Comparison of ENCODE assay signal across 16 mouse cellular contexts in the genomic region with DNA sequence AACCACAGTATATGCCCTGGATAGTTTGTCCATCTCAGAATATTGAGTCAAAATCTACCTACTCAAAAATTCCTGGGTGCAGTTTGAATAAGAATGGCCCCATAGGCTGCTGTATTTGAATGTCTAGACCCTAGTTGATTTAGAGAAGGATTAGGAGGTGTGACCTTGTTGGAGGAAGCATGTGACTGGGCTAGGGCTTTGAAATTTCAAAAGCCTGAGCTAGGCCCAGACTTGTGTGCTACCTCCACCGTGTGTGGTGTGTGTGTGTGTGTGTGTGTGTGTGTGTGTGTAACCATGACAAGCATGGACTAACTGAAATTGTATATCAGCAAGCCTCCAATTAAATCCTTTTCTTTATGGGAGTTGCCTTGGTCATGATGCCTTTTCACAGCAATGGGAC. TPM values are rescaled to one million over a fixed set of nuclear protein-coding genes. Genes with fewer than 3 reads are reported as not detected.
DNase-seq lines count a peak whose midpoint lies in the region; ATAC-seq and TF ChIP-seq lines count a peak whose summit lies in the region.
"Had no signal": no experiment of that assay in that cellular context is flagged by ENCODE, and none has a peak within 500 bp of the region (broad histone marks: within the 10 kb centered on the region; RNA-seq: fewer than 3 reads in every experiment).

No protein-coding gene starts in this region.

- POLR2A ChIA-PET in Patski (lab: Charles Lee) = no interaction called here

- H3K4me3 ChIP-seq in forebrain, embryonic 13.5 days = no peak overlapping the region
- no peak overlapping the region for H3K4me3 ChIP-seq in forebrain, embryonic 12.5 days (replicated peaks)
- H3K4me3 ChIP-seq in lung, embryonic 15.5 days = no peak overlapping the region
- no peak overlapping the region for H3K4me3 ChIP-seq in hindbrain, postnatal 0 days (ENCODE audit: low read length)
- H3K4me3 ChIP-seq: hindbrain, embryonic 15.5 days had no signal

- no peak overlapping the region for H3K27ac ChIP-seq in forebrain, embryonic 13.5 days
- H3K27ac ChIP-seq in forebrain, embryonic 12.5 days = no peak overlapping the region
- H3K27ac ChIP-seq in lung, embryonic 15.5 days = no peak overlapping the region
- H3K27ac ChIP-seq in hindbrain, postnatal 0 days = no peak overlapping the region
- H3K27ac ChIP-seq: hindbrain, embryonic 15.5 days had no signal

- H3K27me3 ChIP-seq in forebrain, embryonic 13.5 days = no peaks in the 10 kb centered on the region
- no peaks in the 10 kb centered on the region for H3K27me3 ChIP-seq in forebrain, embryonic 12.5 days
- no peaks in the 10 kb centered on the region for H3K27me3 ChIP-seq in lung, embryonic 15.5 days
- H3K27me3 ChIP-seq in Patski = no peaks in the 10 kb centered on the region
- no peaks in the 10 kb centered on the region for H3K27me3 ChIP-seq in hindbrain, postnatal 0 days (ENCODE audit: insufficient read depth, low read length)
- H3K27me3 ChIP-seq: CH12.LX; hindbrain, embryonic 15.5 days had no signal

- H3K4me1 ChIP-seq in forebrain, embryonic 13.5 days = no peaks in the 10 kb centered on the region
- no peaks in the 10 kb centered on the region for H3K4me1 ChIP-seq in forebrain, embryonic 12.5 days
- H3K4me1 ChIP-seq in lung, embryonic 15.5 days = no peaks in the 10 kb centered on the region
- no peaks in the 10 kb centered on the region for H3K4me1 ChIP-seq in hindbrain, postnatal 0 days (ENCODE audit: insufficient read depth, low read length)
- H3K4me1 ChIP-seq: hindbrain, embryonic 15.5 days had no signal

- in situ Hi-C loops in Patski (cut with MboI; ENCODE audit: low pct_unique_long_range_greater_than_20kb) = loop anchor here (10.0 kb wide), 1 partner anchor 107 kb away; no protein-coding TSS in a partner anchor

- intact Hi-C loops in left cerebral cortex, postnatal 4 days (cut with DNase I) = loop anchor here (10.0 kb wide), 1 partner anchor 67 kb away; no protein-coding TSS in a partner anchor

- CTCF ChIA-PET in Patski (lab: Charles Lee) = interaction anchor here (2.0 kb wide), 1 partner anchor 9 kb away, joined by 4 read pairs; no protein-coding TSS in a partner anchor

- DNase-seq in lung, adult 18-20 months = no peak
- no peak for DNase-seq in Patski (ENCODE audit: low read depth, low spot score)
- DNase-seq in hindbrain, postnatal 0 days (ENCODE audit: low spot score) = no peak
- no peak for DNase-seq in layer of hippocampus, postnatal 14 days (ENCODE audit: low spot score in 2 of 2)
- no peak for DNase-seq in left cerebral cortex, postnatal 4 days
- DNase-seq: cerebellum, adult 9-11 months; heart, adult 18-20 months; kidney, adult 2 months; kidney, postnatal 4 days; lung, embryonic 14.5 days had no signal

- H3K4me2 ChIP-seq in forebrain, embryonic 13.5 days = no peak overlapping the region
- H3K4me2 ChIP-seq in forebrain, embryonic 12.5 days = no peak overlapping the region
- no peak overlapping the region for H3K4me2 ChIP-seq in lung, embryonic 15.5 days
- H3K4me2 ChIP-seq in hindbrain, postnatal 0 days (ENCODE audit: low read depth, low read length) = no peak overlapping the region
- H3K4me2 ChIP-seq: hindbrain, embryonic 15.5 days; liver, embryonic 11.5 days; lung, embryonic 14.5 days had no signal

- no peak for TF ChIP-seq CTCF in Patski (IDR thresholded peaks at IDR 0.05)
- no peak for TF ChIP-seq CTCF in hindbrain, postnatal 0 days (IDR thresholded peaks at IDR 0.05; ENCODE audit: low read depth)

- no peak overlapping the region for H3K9ac ChIP-seq in forebrain, embryonic 13.5 days
- H3K9ac ChIP-seq in forebrain, embryonic 12.5 days = no peak overlapping the region
- no peak overlapping the region for H3K9ac ChIP-seq in lung, embryonic 15.5 days
- H3K9ac ChIP-seq in hindbrain, postnatal 0 days (replicated peaks; ENCODE audit: low read length) = no peak overlapping the region
- H3K9ac ChIP-seq: hindbrain, embryonic 15.5 days; lung, embryonic 14.5 days had no signal

- no peaks in the 10 kb centered on the region for H3K9me3 ChIP-seq in forebrain, embryonic 13.5 days (replicated peaks)
- H3K9me3 ChIP-seq in forebrain, embryonic 12.5 days = no peaks in the 10 kb centered on the region
- H3K9me3 ChIP-seq in lung, embryonic 15.5 days = no peaks in the 10 kb centered on the region
- H3K9me3 ChIP-seq in hindbrain, postnatal 0 days (ENCODE audit: low read length) = no peaks in the 10 kb centered on the region
- H3K9me3 ChIP-seq: hindbrain, embryonic 15.5 days had no signal

- WGBS in forebrain, embryonic 13.5 days = 65% methylated on average over 1 of the region's 1 CpGs
- 60% methylated on average over 1 of the region's 1 CpGs for WGBS in forebrain, embryonic 12.5 days
- 59% methylated on average over 1 of the region's 1 CpGs for WGBS in lung, embryonic 15.5 days
- WGBS in hindbrain, postnatal 0 days = 80% methylated on average over 1 of the region's 1 CpGs

- peak; percentile 48; the same call in 1 of the 2 replicates for ATAC-seq in forebrain, embryonic 13.5 days
- ATAC-seq in forebrain, embryonic 12.5 days (ENCODE audit: low FRiP score) = no peak
- peak; percentile 31; the same call in 1 of the 2 replicates for ATAC-seq in lung, embryonic 15.5 days (ENCODE audit: borderline replicate concordance, extremely low read depth, low FRiP score, low TSS enrichment)
- peak; percentile 26 for ATAC-seq in Patski
- ATAC-seq in hindbrain, postnatal 0 days = 0 out of 2 replicates have a peak, but pooled peaks have one; percentile 25

- peaks cover 56% of the 10 kb centered on the region for H3K36me3 ChIP-seq in forebrain, embryonic 13.5 days (ENCODE audit: poor library complexity, severe bottlenecking)
- H3K36me3 ChIP-seq in forebrain, embryonic 12.5 days (replicated peaks) = peaks cover 35% of the 10 kb centered on the region
- H3K36me3 ChIP-seq in lung, embryonic 15.5 days = peaks cover 32% of the 10 kb centered on the region
- H3K36me3 ChIP-seq in hindbrain, postnatal 0 days (ENCODE audit: insufficient read depth, low read length) = peaks cover 18% of the 10 kb centered on the region

RNA-seq across cellular contexts. Expression of a gene that starts 14.2 kb away (rescaled TPM):
- polyA plus RNA-seq in forebrain, embryonic 13.5 days (2015; fragmentation: Nextera tagmentation; extraction: Ambion mirVana) = 55.7 and 58.3 TPM in 2 replicates
- polyA plus RNA-seq in forebrain, embryonic 12.5 days (2016; fragmentation: Nextera tagmentation; extraction: Ambion mirVana) = 62.1 and 76.5 TPM in 2 replicates
- polyA plus RNA-seq in lung, embryonic 15.5 days (2015; fragmentation: Nextera tagmentation; extraction: Ambion mirVana) = 56.0 and 63.1 TPM in 2 replicates
- polyA plus RNA-seq in Patski (2021) = 31.2 TPM
- 82.1 and 100 TPM in 2 replicates for total RNA-seq in hindbrain, postnatal 0 days (2014; rRNA removed)
- polyA plus RNA-seq in hindbrain, postnatal 0 days (2015; fragmentation: Nextera tagmentation; extraction: Ambion mirVana) = 48.1 and 49.8 TPM in 2 replicates
- total RNA-seq in layer of hippocampus, postnatal 14 days (2021) = 10 to 100 TPM; 35.7 to 39.1 TPM
- 10 to 100 TPM; 63.5 to 75.7 TPM for total RNA-seq in left cerebral cortex, postnatal 4 days (2021)
